Mouse (Mus musculus) spleen, adult 2 months (tissue): ENCODE results near the gene Bbip1. TPM values are rescaled to one million over a fixed set of nuclear protein-coding genes. Genes with fewer than 3 reads are reported as not detected.

Experiments
- DNase-seq, 2 experiments: peaks; one replicate each; pipeline versions ENCODE4 v3.0.0 to v3.0.0-alpha.2; 2012 to 2021; ENCODE audit warnings: low spot score in 2 of 2, low read depth in 1 of 2
- H3K27ac ChIP-seq: fragments of 200-500 bp; 2 replicates; pipeline ENCODE4 v1.5.1; 2012; ENCODE audit warnings: low read length, inconsistent platforms; ENCODE audit not compliant: insufficient read depth
- H3K27me3 ChIP-seq: fragments of 200-500 bp; 2 replicates; pipeline ENCODE4 v1.6.1; 2012; ENCODE audit warnings: mild to moderate bottlenecking, moderate library complexity, low read length, inconsistent platforms; ENCODE audit not compliant: control insufficient read depth, insufficient read depth
- H3K36me3 ChIP-seq: fragments of 200-500 bp; 2 replicates; pipeline ENCODE4 v1.6.1; 2012; ENCODE audit warnings: mild to moderate bottlenecking, low read length, inconsistent platforms; ENCODE audit not compliant: control insufficient read depth, insufficient read depth
- H3K4me1 ChIP-seq: fragments of 200-500 bp; 2 replicates; pipeline ENCODE4 v1.6.1; 2011; ENCODE audit warnings: inconsistent platforms; ENCODE audit not compliant: control insufficient read depth, insufficient read depth, insufficient read length
- H3K4me3 ChIP-seq: fragments of 200-500 bp; 2 replicates; pipeline ENCODE4 v1.5.1; 2011; ENCODE audit warnings: mild to moderate bottlenecking, inconsistent platforms; ENCODE audit not compliant: insufficient read depth, insufficient read length; ENCODE audit errors: extremely low read depth
- CTCF ChIP-seq: fragments of 200-500 bp; IDR thresholded peaks from 2 replicates; pipeline ENCODE4 v1.5.1; 2011; ENCODE audit warnings: mild to moderate bottlenecking, inconsistent platforms; ENCODE audit not compliant: insufficient read depth, insufficient read length, insufficient replicate concordance; ENCODE audit errors: extremely low read depth
- POLR2A ChIP-seq: fragments of 200-500 bp; IDR thresholded peaks from 2 replicates; pipeline ENCODE4 v1.6.1; 2011; ENCODE audit warnings: low read depth, low read length, inconsistent platforms
- WGBS: fragments of 180-500 bp; shearing (Covaris S2); methylation state at CpG from one replicate; pipeline ENCODE4 v1.1.7; 2018; 5-methylcytosine and 5-hydroxymethylcytosine counted together
- polyA plus RNA-seq: library from polyadenylated mRNA; depleted of rRNA; stranded (reverse); fragments of >200 nt; gene quantifications from 2 replicates; pipeline ENCODE4 v1.2.3, GENCODE M21; 2012

The Bbip1 gene
- polyA plus RNA-seq, 1 experiment, result 4.2 TPM

DNA sequence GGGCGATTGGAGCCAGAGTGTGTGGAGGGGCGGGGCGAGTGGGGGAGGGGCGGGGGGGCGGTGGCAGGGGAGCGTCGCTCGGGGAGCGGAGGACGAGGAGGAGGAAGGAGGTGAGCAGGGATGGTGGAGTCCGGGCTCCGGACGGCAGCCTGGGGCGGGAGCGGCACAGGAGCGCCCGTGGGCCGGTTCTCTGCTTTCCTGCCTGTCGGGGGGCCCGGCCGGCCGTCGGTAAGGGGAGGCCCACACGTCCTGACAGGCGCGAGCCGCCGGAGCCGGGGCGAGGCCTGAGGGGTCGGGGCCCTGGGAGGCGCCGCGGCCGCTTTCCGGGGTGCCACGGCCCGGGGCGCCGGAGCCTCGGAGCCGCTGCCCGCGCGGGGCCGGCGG lies 351 bp upstream of the Bbip1 start:
- H3K27me3 ChIP-seq, result no peaks in the 10 kb centered on the region
- WGBS, result under 1% methylated on average over 41 of the region's 47 CpGs
- no peaks in the 10 kb centered on the region for H3K36me3 ChIP-seq
- H3K4me1 ChIP-seq, result peaks cover 3% of the 10 kb centered on the region; the same call in 1 of the 2 replicates
- peak overlapping the region; percentile 77 for H3K4me3 ChIP-seq
- H3K27ac ChIP-seq, result peak overlapping the region; percentile 83
- TF ChIP-seq CTCF (no peak), POLR2A (peak; percentile 47; the same call in 1 of the 2 replicates)
- DNase-seq, result no peak

DNA sequence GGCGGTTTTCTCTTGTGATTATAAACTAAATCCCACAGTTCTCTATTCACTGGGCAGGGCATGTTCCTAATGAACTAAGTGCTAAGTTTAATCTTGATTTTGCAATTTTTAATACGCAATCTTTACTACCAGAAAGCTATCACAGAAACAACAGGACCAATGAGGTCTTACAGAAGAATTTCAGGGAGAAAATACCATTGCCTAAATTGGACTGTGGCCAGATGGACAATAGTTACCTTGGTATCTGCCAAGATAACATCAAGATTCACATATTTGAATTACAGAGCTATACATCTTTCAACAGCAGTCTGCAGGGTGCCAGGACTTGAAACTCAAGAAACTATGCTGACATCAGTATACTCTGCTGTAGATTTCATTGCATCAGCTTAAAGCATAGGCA lies 2.1 kb downstream of the Bbip1 start:
- 90% methylated on average over 2 of the region's 2 CpGs for WGBS
- Histone ChIP-seq H3K36me3 (no peaks in the 10 kb centered on the region), H3K4me1 (peaks cover 3% of the 10 kb centered on the region; the same call in 1 of the 2 replicates)

DNA sequence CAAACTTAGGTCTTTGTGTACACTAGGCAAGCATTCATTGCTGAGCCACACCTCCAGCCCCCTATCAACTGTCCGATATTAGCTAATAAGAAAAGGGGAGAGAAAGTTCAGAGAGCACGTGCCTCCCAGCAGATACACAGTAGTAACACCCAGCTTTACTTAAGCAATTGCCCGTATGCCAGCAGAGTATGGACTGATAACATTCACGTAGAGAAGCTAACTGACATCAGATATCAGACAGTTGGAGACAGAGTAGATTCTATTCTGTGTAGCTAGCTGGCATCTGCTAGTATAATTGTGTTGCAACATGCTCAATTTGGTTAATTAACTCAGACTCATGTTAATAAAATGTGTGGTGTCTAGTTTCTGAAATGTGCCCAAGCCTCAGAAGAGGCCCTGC lies 3.3 kb downstream of the Bbip1 start:
- Histone ChIP-seq H3K4me3 (no peak overlapping the region), H3K36me3 (peaks cover 1% of the 10 kb centered on the region; the same call in 1 of the 2 replicates), H3K27ac (no peak overlapping the region), H3K27me3 (no peaks in the 10 kb centered on the region), H3K4me1 (peaks cover 3% of the 10 kb centered on the region; the same call in 1 of the 2 replicates)
- TF ChIP-seq POLR2A (no peak), CTCF (no peak)
- no peak for DNase-seq
- 84% methylated on average over 4 of the region's 4 CpGs for WGBS

More for the DNA sequence above, 2.1 kb downstream of the Bbip1 start:
- TF ChIP-seq POLR2A, result no peak
- no peak for TF ChIP-seq CTCF
- Histone ChIP-seq H3K4me3 (no peak overlapping the region; the same call in 1 of the 2 replicates), H3K27ac (no peak overlapping the region), H3K27me3 (no peaks in the 10 kb centered on the region)
- DNase-seq, result no peak

DNA sequence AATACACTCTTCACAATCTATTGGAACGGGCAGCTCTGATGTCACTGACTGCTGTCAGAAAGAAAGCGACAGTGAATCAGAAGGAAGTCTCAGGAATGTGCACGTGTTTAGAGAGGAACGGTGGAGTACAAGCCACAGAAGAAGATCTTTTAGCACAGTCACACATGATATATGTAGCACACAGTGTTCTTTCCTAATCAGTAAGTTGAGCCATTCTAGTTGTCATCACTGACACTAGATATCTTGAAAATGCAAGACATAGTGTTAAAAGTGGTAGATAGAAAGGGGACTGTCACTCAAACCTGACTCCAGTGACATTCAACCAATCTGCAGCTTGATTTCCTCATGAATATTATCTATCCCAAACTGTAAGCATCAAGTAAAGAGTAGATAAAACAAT lies 5.0 kb downstream of the Bbip1 start:
- Histone ChIP-seq H3K27me3 (no peaks in the 10 kb centered on the region), H3K36me3 (peaks cover 1% of the 10 kb centered on the region; the same call in 1 of the 2 replicates), H3K4me3 (no peak overlapping the region), H3K4me1 (no peaks in the 10 kb centered on the region; the same call in 1 of the 2 replicates), H3K27ac (no peak overlapping the region)
- no peak for DNase-seq
- no peak for TF ChIP-seq CTCF
- TF ChIP-seq POLR2A, result no peak
- WGBS, result 84% methylated on average over 4 of the region's 4 CpGs

DNA sequence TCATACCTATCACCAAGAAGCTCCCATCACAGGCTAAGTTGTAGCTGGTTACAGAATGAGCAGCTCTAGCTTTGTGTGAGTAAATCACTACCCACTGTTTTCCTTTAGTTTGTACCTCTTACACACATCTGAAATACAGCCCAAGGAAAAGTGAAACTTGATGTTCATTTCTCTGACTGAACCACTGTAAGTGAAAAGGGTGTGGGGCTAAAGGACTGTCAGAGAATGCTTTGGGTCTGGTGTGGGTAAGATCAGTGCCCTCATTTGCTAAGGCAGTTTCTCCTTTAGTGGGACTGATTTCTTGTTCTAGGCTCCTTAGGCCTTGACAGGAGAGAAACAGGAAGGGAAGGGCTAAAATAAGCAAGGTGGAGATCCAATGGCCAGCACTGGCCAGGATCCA lies 10.4 kb downstream of the Bbip1 start:
- DNase-seq, result no peak
- Histone ChIP-seq H3K27me3 (no peaks in the 10 kb centered on the region), H3K36me3 (peaks cover 16% of the 10 kb centered on the region), H3K4me1 (no peaks in the 10 kb centered on the region), H3K4me3 (no peak overlapping the region), H3K27ac (no peak overlapping the region)
- no peak for TF ChIP-seq POLR2A
- no peak for TF ChIP-seq CTCF

DNA sequence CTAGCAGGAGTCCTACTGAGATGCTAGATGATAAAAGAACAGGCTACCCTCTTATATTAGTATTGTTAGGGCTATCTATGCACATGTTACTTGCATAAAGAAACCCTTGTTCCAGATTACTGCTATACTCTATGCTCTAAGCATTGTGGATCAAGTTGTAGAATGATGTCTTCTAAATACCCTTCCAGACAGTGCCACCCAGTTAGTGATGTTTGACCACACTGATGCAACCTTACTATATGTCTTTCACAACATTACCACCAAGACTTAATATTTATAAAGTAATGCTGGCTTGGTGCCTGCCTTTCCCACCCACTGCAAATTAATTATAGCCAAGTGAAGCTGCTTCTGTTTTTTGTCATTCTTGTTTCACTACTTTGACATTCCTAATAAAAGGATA lies 11.4 kb downstream of the Bbip1 start:
- Histone ChIP-seq H3K27me3 (no peaks in the 10 kb centered on the region), H3K27ac (no peak overlapping the region), H3K36me3 (peaks cover 20% of the 10 kb centered on the region), H3K4me1 (no peaks in the 10 kb centered on the region), H3K4me3 (no peak overlapping the region)
- DNase-seq, result no peak
- TF ChIP-seq CTCF (no peak), POLR2A (no peak)

DNA sequence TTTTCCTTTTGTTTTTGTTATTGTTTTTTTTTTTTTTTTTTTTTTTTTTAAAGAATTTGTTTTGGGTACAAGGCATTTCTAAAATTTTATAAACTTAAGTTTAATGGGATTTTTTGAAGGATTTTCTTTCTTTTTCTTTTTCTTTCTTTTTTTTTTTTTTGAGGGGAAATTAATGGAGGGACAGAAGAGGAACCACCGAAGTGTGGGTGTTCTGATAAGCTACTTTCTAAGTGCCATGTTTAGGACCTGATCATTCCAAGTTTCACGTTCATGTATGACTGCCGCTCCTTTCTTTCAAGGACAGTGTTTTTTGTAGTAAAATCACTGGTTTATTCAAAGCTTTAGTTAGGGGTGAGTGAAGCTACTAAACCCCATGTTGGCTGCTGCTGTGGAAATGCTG lies 15.2 kb downstream of the Bbip1 start:
- no peaks in the 10 kb centered on the region for H3K4me1 ChIP-seq
- no peak for DNase-seq
- H3K27me3 ChIP-seq, result no peaks in the 10 kb centered on the region
- no peak overlapping the region for H3K27ac ChIP-seq
- peaks cover 34% of the 10 kb centered on the region for H3K36me3 ChIP-seq
- 67% methylated on average over 3 of the region's 3 CpGs for WGBS
- TF ChIP-seq POLR2A (no peak), CTCF (no peak)
- H3K4me3 ChIP-seq, result no peak overlapping the region
